Mouse (Mus musculus): Measurements from ENCODE around the gene Lmna. TPM values are rescaled to one million over a fixed set of nuclear protein-coding genes. Genes with fewer than 3 reads are reported as not detected.
A peak's percentile ranks its signal among the peaks of the same experiment; 100 is the strongest.

Lmna gene
- polyA plus RNA-seq, 1 experiment from 2014 or later: 59.7 TPM

- Histone ChIP-seq H3K27ac (ENCODE audit: low read length) (no peak overlapping the region), H3K4me2 (ENCODE audit: low read length) (no peak overlapping the region), H3K9me3 (replicated peaks; ENCODE audit: control insufficient read depth, low read length, poor library complexity, severe bottlenecking) (no peaks in the 10 kb centered on the region), H3K36me3 (ENCODE audit: control insufficient read depth, insufficient read depth, low read length) (peaks cover 15% of the 10 kb centered on the region; the same call in 1 of the 2 replicates), H3K4me3 (ENCODE audit: low read depth, low read length) (no peak overlapping the region), H3K9ac (ENCODE audit: low read depth, low read length) (no peak overlapping the region), H3K27me3 (ENCODE audit: control insufficient read depth, insufficient read depth, low read depth, low read length) (no peaks in the 10 kb centered on the region), H3K4me1 (ENCODE audit: control insufficient read depth, insufficient read depth, low read length) (peaks cover 10% of the 10 kb centered on the region)
- 80% methylated on average over 5 of the region's 5 CpGs for WGBS
- ATAC-seq: no peak
These were observed 57.5 kb downstream of the Lmna start for GRCm38 (mm10) chr3:88452246-88452645.

- WGBS: 67% methylated on average over 12 of the region's 12 CpGs
- no peak overlapping the region for H3K27ac ChIP-seq (ENCODE audit: low read length)
These were observed 59.2 kb downstream of the Lmna start for GRCm38 (mm10) chr3:88450379-88451131.

GRCm38 (mm10) chr3:88449395-88450023, 60.2 kb downstream of the Lmna start:
- H3K27me3 ChIP-seq (ENCODE audit: control insufficient read depth, insufficient read depth, low read depth, low read length): no peaks in the 10 kb centered on the region
- H3K4me1 ChIP-seq (ENCODE audit: control insufficient read depth, insufficient read depth, low read length): no peaks in the 10 kb centered on the region
- no peak overlapping the region for H3K4me3 ChIP-seq (ENCODE audit: low read depth, low read length)
- 6% methylated on average over 20 of the region's 21 CpGs for WGBS
- 0 out of 2 replicates have a peak overlapping the region, but pooled peaks have one; percentile 5 for H3K27ac ChIP-seq (ENCODE audit: low read length)
- H3K4me2 ChIP-seq (ENCODE audit: low read length): peak overlapping the region; percentile 41
- no peaks in the 10 kb centered on the region for H3K9me3 ChIP-seq (replicated peaks; ENCODE audit: control insufficient read depth, low read length, poor library complexity, severe bottlenecking)
- ATAC-seq: peak; percentile 38
- H3K9ac ChIP-seq (ENCODE audit: low read depth, low read length): peak overlapping the region; percentile 7; the same call in 1 of the 2 replicates
- peaks cover 27% of the 10 kb centered on the region; the same call in 1 of the 2 replicates for H3K36me3 ChIP-seq (ENCODE audit: control insufficient read depth, insufficient read depth, low read length)

More at GRCm38 (mm10) chr3:88450379-88451131, 59.2 kb downstream of the Lmna start:
- Histone ChIP-seq H3K36me3 (ENCODE audit: control insufficient read depth, insufficient read depth, low read length) (peaks cover 23% of the 10 kb centered on the region; the same call in 1 of the 2 replicates), H3K4me1 (ENCODE audit: control insufficient read depth, insufficient read depth, low read length) (no peaks in the 10 kb centered on the region), H3K27me3 (ENCODE audit: control insufficient read depth, insufficient read depth, low read depth, low read length) (no peaks in the 10 kb centered on the region), H3K4me3 (ENCODE audit: low read depth, low read length) (no peak overlapping the region), H3K4me2 (ENCODE audit: low read length) (no peak overlapping the region), H3K9ac (ENCODE audit: low read depth, low read length) (peak overlapping the region; percentile 6; the same call in 1 of the 2 replicates), H3K9me3 (replicated peaks; ENCODE audit: control insufficient read depth, low read length, poor library complexity, severe bottlenecking) (no peaks in the 10 kb centered on the region)
- no peak for ATAC-seq

GRCm38 (mm10) chr3:88448443-88448842, 61.3 kb downstream of the Lmna start:
- no peaks in the 10 kb centered on the region for H3K9me3 ChIP-seq (replicated peaks; ENCODE audit: control insufficient read depth, low read length, poor library complexity, severe bottlenecking)
- WGBS: 95% methylated on average over 8 of the region's 8 CpGs
- H3K4me2 ChIP-seq (ENCODE audit: low read length): no peak overlapping the region
- H3K27ac ChIP-seq (ENCODE audit: low read length): no peak overlapping the region
- no peak for ATAC-seq
- no peak overlapping the region for H3K4me3 ChIP-seq (ENCODE audit: low read depth, low read length)
- no peaks in the 10 kb centered on the region for H3K4me1 ChIP-seq (ENCODE audit: control insufficient read depth, insufficient read depth, low read length)
- no peak overlapping the region for H3K9ac ChIP-seq (ENCODE audit: low read depth, low read length)
- H3K36me3 ChIP-seq (ENCODE audit: control insufficient read depth, insufficient read depth, low read length): peaks cover 32% of the 10 kb centered on the region; the same call in 1 of the 2 replicates
- H3K27me3 ChIP-seq (ENCODE audit: control insufficient read depth, insufficient read depth, low read depth, low read length): no peaks in the 10 kb centered on the region

GRCm38 (mm10) chr3:88447676-88448183, 62.0 kb downstream of the Lmna start:
- Histone ChIP-seq H3K27ac (ENCODE audit: low read length) (no peak overlapping the region), H3K4me2 (ENCODE audit: low read length) (no peak overlapping the region), H3K36me3 (ENCODE audit: control insufficient read depth, insufficient read depth, low read length) (peaks cover 38% of the 10 kb centered on the region; the same call in 1 of the 2 replicates), H3K9ac (ENCODE audit: low read depth, low read length) (no peak overlapping the region), H3K4me1 (ENCODE audit: control insufficient read depth, insufficient read depth, low read length) (no peaks in the 10 kb centered on the region), H3K4me3 (ENCODE audit: low read depth, low read length) (no peak overlapping the region), H3K9me3 (replicated peaks; ENCODE audit: control insufficient read depth, low read length, poor library complexity, severe bottlenecking) (no peaks in the 10 kb centered on the region), H3K27me3 (ENCODE audit: control insufficient read depth, insufficient read depth, low read depth, low read length) (no peaks in the 10 kb centered on the region)
- 80% methylated on average over 8 of the region's 8 CpGs for WGBS
- no peak for ATAC-seq

- Histone ChIP-seq H3K27ac (ENCODE audit: low read length) (no peak overlapping the region), H3K4me3 (ENCODE audit: low read depth, low read length) (no peak overlapping the region), H3K4me2 (ENCODE audit: low read length) (no peak overlapping the region), H3K27me3 (ENCODE audit: control insufficient read depth, insufficient read depth, low read depth, low read length) (no peaks in the 10 kb centered on the region), H3K9ac (ENCODE audit: low read depth, low read length) (no peak overlapping the region), H3K9me3 (replicated peaks; ENCODE audit: control insufficient read depth, low read length, poor library complexity, severe bottlenecking) (no peaks in the 10 kb centered on the region), H3K4me1 (ENCODE audit: control insufficient read depth, insufficient read depth, low read length) (no peaks in the 10 kb centered on the region), H3K36me3 (ENCODE audit: control insufficient read depth, insufficient read depth, low read length) (peaks cover 36% of the 10 kb centered on the region; the same call in 1 of the 2 replicates)
- no peak for ATAC-seq
- 82% methylated on average over 8 of the region's 8 CpGs for WGBS
These were observed 63.2 kb downstream of the Lmna start for GRCm38 (mm10) chr3:88446471-88447123.

GRCm38 (mm10) chr3:88442888-88443287, 66.9 kb downstream of the Lmna start:
- 76% methylated on average over 7 of the region's 7 CpGs for WGBS
- Histone ChIP-seq H3K4me1 (ENCODE audit: control insufficient read depth, insufficient read depth, low read length) (0 out of 2 replicates have a peak, but pooled peaks cover 4% of the 10 kb centered on the region), H3K9me3 (replicated peaks; ENCODE audit: control insufficient read depth, low read length, poor library complexity, severe bottlenecking) (no peaks in the 10 kb centered on the region), H3K9ac (ENCODE audit: low read depth, low read length) (no peak overlapping the region), H3K27me3 (ENCODE audit: control insufficient read depth, insufficient read depth, low read depth, low read length) (no peaks in the 10 kb centered on the region), H3K4me2 (ENCODE audit: low read length) (no peak overlapping the region), H3K4me3 (ENCODE audit: low read depth, low read length) (no peak overlapping the region), H3K36me3 (ENCODE audit: control insufficient read depth, insufficient read depth, low read length) (peaks cover 42% of the 10 kb centered on the region), H3K27ac (ENCODE audit: low read length) (no peak overlapping the region)
- no peak for ATAC-seq

- H3K36me3 ChIP-seq (ENCODE audit: control insufficient read depth, insufficient read depth, low read length): peaks cover 42% of the 10 kb centered on the region
- H3K4me1 ChIP-seq (ENCODE audit: control insufficient read depth, insufficient read depth, low read length): 0 out of 2 replicates have a peak, but pooled peaks cover 4% of the 10 kb centered on the region
- no peak overlapping the region for H3K4me3 ChIP-seq (ENCODE audit: low read depth, low read length)
- H3K9ac ChIP-seq (ENCODE audit: low read depth, low read length): no peak overlapping the region
- 85% methylated on average over 12 of the region's 12 CpGs for WGBS
- H3K27me3 ChIP-seq (ENCODE audit: control insufficient read depth, insufficient read depth, low read depth, low read length): no peaks in the 10 kb centered on the region
- no peaks in the 10 kb centered on the region for H3K9me3 ChIP-seq (replicated peaks; ENCODE audit: control insufficient read depth, low read length, poor library complexity, severe bottlenecking)
- no peak for ATAC-seq
- no peak overlapping the region for H3K27ac ChIP-seq (ENCODE audit: low read length)
- H3K4me2 ChIP-seq (ENCODE audit: low read length): no peak overlapping the region
These were observed 67.3 kb downstream of the Lmna start for GRCm38 (mm10) chr3:88442488-88442887.
